Mouse (Mus musculus) liver, postnatal 0 days (tissue): ENCODE measurements around the gene Slit3.

Source experiments
- CTCF ChIP-seq: sonication (generic); IDR thresholded peaks from 2 replicates; pipeline ENCODE4 v1.5.1; 2016; ENCODE audit warnings: antibody characterized with exemption, low read depth
- EP300 ChIP-seq: IDR thresholded peaks from 2 replicates; pipeline ENCODE4 v1.6.1; 2016; ENCODE audit warnings: antibody characterized with exemption, low read depth, mild to moderate bottlenecking

DNA sequence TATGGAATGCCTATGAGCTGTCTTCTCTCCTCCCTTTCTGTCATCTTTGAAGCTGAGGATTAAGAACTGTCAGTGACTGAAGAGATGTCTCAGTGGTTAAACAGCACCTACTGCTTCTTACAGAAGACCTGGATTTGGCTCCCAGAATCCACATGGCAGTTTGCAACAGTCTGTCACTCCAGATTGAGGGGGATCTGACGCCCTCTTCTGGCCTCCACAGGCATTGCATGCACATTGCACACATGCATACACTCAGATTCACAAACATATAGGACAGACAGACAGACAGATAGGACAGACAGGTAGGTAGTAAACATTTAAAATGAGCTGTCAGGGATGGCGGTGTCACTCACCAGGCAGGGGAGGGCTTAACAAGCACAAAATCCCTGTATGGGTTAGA is 615.8 kb downstream of the Slit3 start:
- TF ChIP-seq CTCF (peak; percentile 38), EP300 (no peak)
